Mouse (Mus musculus) yolk sac, embryonic 10.5 days (tissue): Measurements from ENCODE around the gene Gramd1c.

Source experiments
- DNase-seq: peaks from one replicate; pipeline ENCODE4 v3.0.0-alpha.2; 2017; ENCODE audit warnings: low spot score

Gene Gramd1c

GRCm38 (mm10) chr16:44018372-44018771 lies 44.8 kb downstream of the Gramd1c start:
- DNase-seq: no peak

GRCm38 (mm10) chr16:44017707-44018106 lies 45.4 kb downstream of the Gramd1c start:
- no peak for DNase-seq

GRCm38 (mm10) chr16:44016164-44016563 lies 47.0 kb downstream of the Gramd1c start:
- DNase-seq: peak; percentile 72

- DNase-seq: no peak
These were observed 47.6 kb downstream of the Gramd1c start for GRCm38 (mm10) chr16:44015416-44016158.

- no peak for DNase-seq
These were observed 52.1 kb downstream of the Gramd1c start for GRCm38 (mm10) chr16:44011010-44011409.

GRCm38 (mm10) chr16:44002086-44002485 lies 61.1 kb downstream of the Gramd1c start:
- DNase-seq: no peak

- DNase-seq: no peak
These were observed 63.6 kb downstream of the Gramd1c start for GRCm38 (mm10) chr16:43999541-43999940.

- no peak for DNase-seq
These were observed 64.0 kb downstream of the Gramd1c start for GRCm38 (mm10) chr16:43999111-43999510.

GRCm38 (mm10) chr16:43994623-43995022 lies 68.5 kb downstream of the Gramd1c start:
- no peak for DNase-seq

- no peak for DNase-seq
These were observed 76.8 kb downstream of the Gramd1c start for GRCm38 (mm10) chr16:43986299-43986698.

- peak; percentile 17 for DNase-seq
These were observed 83.0 kb downstream of the Gramd1c start for GRCm38 (mm10) chr16:43980110-43980609.

- peak; percentile 51 for DNase-seq
These were observed 83.6 kb downstream of the Gramd1c start, which contains the start of gene Zdhhc23 for GRCm38 (mm10) chr16:43979328-43980109. TSS of gene Zdhhc23 (minus strand) at chr16:43979791.

- DNase-seq: no peak
These were observed 84.2 kb downstream of the Gramd1c start for GRCm38 (mm10) chr16:43979010-43979327.

- DNase-seq: no peak
These were observed 89.4 kb downstream of the Gramd1c start for GRCm38 (mm10) chr16:43973606-43974220.

GRCm38 (mm10) chr16:43973147-43973546 lies 90.0 kb downstream of the Gramd1c start:
- DNase-seq: no peak

GRCm38 (mm10) chr16:43972391-43972790 lies 90.8 kb downstream of the Gramd1c start:
- no peak for DNase-seq

- DNase-seq: no peak
These were observed 91.4 kb downstream of the Gramd1c start for GRCm38 (mm10) chr16:43971741-43972140.

- no peak for DNase-seq
These were observed 92.0 kb downstream of the Gramd1c start for GRCm38 (mm10) chr16:43971189-43971588.

- no peak for DNase-seq
These were observed 92.7 kb downstream of the Gramd1c start for GRCm38 (mm10) chr16:43970426-43970825.

GRCm38 (mm10) chr16:43965781-43966389 lies 97.3 kb downstream of the Gramd1c start:
- DNase-seq: no peak

GRCm38 (mm10) chr16:43963780-43964179 lies 99.4 kb downstream of the Gramd1c start:
- no peak for DNase-seq

- DNase-seq: no peak
These were observed 99.9 kb downstream of the Gramd1c start for GRCm38 (mm10) chr16:43963291-43963690.
